Mouse (Mus musculus) layer of hippocampus, postnatal 36 days (tissue): ENCODE data around the gene Ttc39d. TPM values are rescaled to one million over a fixed set of nuclear protein-coding genes. Genes with fewer than 3 reads are reported as not detected.
"Not testable (repeated sequence)": the region's sequence is repeated elsewhere in the genome, so short reads cannot be mapped to it uniquely, and the experiment has no call there.

Experiments used
- DNase-seq, 2 experiments: peaks; one replicate each; pipeline ENCODE4 v3.0.0; 2022
- total RNA-seq, 2 experiments: library from RNA; stranded (reverse); gene quantifications; 2 replicates each; pipeline ENCODE4 v1.2.3; 2021

Gene Ttc39d
- total RNA-seq, 2 experiments from 2014 or later: 0.18 to 0.27 TPM

- DNase-seq: no peak
Measured at GRCm38 (mm10) chr17:80199160-80199778, 8.0 kb upstream of the Ttc39d start.

GRCm38 (mm10) chr17:80205657-80206056 lies 1.6 kb upstream of the Ttc39d start:
- DNase-seq: no peak

GRCm38 (mm10) chr17:80206301-80206670 lies 974 bp upstream of the Ttc39d start:
- no peak for DNase-seq

- DNase-seq: not testable (repeated sequence)
Measured at GRCm38 (mm10) chr17:80213998-80214397, 6.7 kb downstream of the Ttc39d start.

- DNase-seq: no peak
Measured at GRCm38 (mm10) chr17:80220131-80220530, 12.9 kb downstream of the Ttc39d start.

GRCm38 (mm10) chr17:80221202-80221601 lies 13.9 kb downstream of the Ttc39d start:
- DNase-seq: no peak

DNA sequence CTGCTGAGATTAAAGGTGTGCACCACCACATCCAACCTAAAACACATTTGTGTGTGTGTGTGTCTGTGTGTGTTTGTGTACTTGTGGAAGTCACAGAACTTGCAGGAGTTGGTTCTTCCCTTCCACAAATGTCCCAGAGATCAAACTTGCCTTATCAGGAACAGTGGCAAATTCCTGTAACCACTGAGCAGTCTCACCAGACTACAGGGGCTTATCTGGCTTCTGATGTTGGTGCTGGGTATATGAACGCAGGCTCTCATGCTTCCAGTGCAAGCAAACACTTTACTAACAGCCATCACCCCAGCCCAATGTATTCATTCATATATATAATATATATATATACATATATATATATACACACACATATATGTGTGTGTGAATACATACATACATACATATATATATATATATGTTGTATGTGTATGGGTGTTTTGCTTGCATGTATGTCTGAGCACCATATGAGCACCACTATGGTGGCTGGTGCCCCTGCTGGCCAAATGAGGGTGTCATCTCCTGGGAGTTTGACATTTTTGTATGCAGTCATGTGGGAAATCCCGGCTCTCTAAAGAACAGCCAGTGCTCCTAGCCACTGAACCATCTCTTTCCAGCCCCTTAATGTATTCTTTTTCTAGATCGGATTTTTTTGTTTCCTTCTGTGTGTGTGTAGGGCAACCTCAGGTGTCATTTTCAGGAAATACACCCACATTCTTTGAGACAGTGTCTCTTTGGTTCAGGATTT lies 14.8 kb downstream of the Ttc39d start:
- no peak for DNase-seq

DNA sequence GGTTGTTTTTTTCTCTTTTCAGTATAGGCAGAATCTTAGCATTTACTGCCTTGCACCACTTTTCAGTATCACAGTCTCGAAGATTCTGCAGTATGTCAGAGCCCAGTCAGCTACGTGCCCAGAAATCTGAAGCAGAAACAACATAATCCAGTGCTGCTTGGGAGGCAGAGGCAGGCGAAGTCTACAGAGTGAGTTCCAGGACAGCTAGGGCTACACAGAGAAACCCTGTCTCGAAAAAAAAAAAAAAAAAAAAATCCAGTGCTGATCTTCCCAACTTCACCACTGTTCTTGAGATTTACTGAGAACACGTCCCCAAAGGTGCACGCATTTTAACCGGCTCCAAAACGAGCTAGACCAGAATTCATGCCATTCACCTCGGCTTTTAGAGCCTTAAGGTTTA lies 16.6 kb downstream of the Ttc39d start:
- DNase-seq: no peak

DNA sequence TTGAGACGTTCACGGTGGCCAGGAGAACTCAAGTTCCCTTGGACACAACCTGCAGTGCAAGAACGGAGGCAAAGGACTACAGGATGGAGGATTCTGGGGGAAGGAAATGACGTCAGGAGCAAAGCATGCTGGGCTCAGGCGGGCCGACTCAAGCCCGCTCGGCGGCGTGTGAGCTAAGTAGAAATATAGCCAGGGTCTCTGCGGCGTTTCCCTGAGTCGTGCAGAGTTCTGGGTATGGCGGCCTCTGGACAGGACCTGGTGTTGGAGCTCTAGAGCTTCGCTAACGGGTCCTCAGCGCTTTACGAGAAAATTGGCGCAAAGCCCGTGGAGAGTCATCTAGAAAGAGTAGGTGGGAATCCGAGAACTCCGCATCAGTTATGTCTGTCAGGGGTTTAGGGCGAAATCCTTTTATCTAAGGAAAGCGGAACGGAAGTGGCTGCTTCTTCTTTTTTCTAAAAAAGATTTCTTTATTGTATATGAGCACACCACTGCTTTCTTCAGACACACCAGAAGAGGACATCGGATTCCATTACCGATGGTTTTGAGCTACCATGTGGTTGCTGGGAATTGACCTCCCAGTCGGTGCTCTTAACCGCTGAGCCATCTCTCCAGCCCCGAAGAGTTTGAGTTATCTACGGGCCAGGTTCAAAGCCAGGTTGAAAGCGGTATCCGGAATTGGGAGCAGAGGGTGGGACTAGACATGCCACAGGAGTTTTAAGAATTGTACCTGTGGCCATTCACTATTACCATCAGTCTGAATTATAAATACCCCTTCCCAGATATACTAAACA lies 17.3 kb downstream of the Ttc39d start, which contains the start of gene Gemin6:
Gene Gemin6 (plus strand): TSS at position 116 of the 791 bp plus-strand sequence.
- peak; percentile 85 to 88 for DNase-seq

- not testable (repeated sequence) for DNase-seq
Measured at GRCm38 (mm10) chr17:80225142-80225541, 17.9 kb downstream of the Ttc39d start.

DNA sequence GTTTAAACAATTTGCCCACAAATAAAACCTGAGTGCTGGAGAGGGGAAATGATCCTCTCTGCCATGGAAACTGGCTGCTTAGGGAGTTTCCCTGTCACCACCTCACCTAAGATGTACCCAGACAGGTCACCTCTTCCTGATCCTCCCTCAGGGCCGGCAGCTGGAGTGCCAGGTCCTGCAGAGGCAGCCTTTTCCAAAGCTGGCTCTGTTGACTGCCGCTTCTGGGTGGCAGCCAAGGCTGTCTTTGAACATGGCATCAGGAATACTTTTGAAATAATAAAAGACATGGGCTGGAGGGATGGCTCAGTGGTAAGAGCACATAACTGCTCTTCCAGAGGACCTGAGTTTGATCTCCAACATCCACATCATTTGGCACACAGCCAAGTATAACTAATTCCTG lies 22.1 kb downstream of the Ttc39d start:
- DNase-seq: peak in 1 of 2 experiments; percentile 25

GRCm38 (mm10) chr17:80233844-80234243 lies 26.6 kb downstream of the Ttc39d start:
- DNase-seq: no peak

GRCm38 (mm10) chr17:80234376-80234775 lies 27.1 kb downstream of the Ttc39d start:
- no peak for DNase-seq

GRCm38 (mm10) chr17:80235477-80235876 lies 28.2 kb downstream of the Ttc39d start:
- DNase-seq: no peak

DNA sequence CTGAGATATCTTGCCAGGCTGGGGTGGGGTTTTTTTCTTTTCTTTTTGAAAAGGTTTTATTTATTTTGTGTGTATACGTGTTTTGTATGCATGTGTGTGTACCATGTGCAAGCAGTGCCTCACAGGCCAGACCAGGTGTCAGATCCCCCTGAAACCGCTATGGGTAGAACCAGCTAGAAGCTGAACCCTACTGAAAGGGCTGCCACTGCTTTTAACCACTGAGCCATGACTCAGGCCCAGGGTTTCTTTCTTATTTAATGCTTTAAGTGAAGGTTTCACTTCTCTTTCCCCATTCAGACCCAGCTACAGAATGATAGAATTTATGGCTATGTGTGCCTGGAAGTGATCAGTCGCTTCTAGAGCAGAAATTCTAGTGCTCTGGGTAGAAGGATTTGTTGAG lies 29.5 kb downstream of the Ttc39d start:
- DNase-seq: no peak

DNA sequence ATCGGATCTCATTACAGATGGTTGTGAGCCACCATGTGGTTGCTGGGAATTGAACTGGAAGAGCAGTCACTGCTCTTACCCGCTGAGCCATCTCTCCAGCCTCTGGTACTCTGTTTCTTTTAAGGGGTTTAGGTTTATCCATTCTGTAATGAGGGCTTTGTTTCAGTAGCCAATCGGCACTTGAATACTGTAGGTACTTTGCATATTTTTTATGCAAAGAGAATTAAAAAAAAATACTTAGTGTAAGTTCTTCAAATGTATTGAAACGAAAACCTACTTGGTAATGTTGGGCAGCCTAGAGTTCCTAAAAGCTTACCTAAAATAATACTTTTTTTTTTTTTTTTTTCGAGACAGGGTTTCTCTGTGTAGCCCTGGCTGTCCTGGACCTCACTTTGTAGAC lies 30.2 kb downstream of the Ttc39d start:
- DNase-seq: no peak

GRCm38 (mm10) chr17:80241594-80241993 lies 34.3 kb downstream of the Ttc39d start:
- DNase-seq: no peak

DNA sequence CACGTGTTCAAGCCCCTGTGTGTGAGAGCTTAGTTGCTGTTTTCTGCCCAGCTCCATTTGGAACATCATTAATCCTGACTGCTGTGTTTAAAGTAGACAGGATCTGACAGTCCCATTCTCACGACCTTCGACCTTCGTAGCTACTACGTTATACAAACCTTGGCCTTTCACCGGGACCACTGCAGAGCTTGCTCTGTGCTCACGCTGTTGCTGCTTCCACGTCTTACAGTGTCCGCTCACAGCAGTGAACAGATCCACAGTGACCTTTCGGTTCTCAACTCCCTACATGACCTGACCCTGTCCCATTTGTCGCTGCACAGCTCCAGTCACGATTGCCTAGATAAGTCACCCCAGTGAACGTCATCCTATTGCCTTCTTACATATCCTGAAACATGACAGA lies 35.9 kb downstream of the Ttc39d start:
- no peak for DNase-seq

DNA sequence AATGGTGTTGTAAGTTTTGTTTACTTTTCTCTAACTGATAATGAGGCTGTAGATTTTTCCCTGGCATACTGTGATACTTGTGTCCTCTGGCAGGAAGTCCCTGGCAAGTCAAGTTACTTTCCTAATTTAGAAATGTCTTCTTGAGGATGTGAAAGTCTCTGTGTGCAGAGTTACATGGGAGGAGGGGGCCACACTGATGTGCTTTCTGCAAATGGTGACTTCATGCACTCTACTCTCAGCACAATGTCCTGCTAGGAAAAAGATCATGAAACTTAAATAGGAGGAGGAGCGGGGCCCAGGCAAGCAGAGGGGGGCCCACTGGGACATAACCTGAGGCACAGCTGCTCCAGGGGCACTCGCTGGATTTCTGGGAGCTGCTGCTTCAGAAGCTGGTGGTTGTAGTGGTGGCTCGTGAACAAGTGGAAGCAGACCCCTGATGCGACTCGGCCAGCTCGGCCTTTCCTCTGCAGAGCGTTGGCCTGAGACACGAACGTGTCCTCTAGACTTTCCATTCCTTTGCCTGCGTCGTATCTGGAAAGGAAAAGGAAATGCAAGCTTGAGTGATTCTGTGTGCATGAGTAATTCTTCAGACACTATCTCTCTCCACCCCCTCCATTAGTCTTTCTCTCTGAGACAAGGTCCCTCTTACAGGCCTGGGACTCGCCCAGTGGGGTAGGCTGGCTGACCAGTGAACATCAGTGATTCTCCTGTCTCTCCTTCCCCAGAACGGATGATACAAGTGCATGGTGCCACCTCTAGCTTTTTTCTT lies 45.7 kb downstream of the Ttc39d start:
- DNase-seq: no peak

GRCm38 (mm10) chr17:80254421-80254820 lies 47.2 kb downstream of the Ttc39d start:
- no peak for DNase-seq

GRCm38 (mm10) chr17:80255208-80255607 lies 47.9 kb downstream of the Ttc39d start:
- DNase-seq: no peak

DNA sequence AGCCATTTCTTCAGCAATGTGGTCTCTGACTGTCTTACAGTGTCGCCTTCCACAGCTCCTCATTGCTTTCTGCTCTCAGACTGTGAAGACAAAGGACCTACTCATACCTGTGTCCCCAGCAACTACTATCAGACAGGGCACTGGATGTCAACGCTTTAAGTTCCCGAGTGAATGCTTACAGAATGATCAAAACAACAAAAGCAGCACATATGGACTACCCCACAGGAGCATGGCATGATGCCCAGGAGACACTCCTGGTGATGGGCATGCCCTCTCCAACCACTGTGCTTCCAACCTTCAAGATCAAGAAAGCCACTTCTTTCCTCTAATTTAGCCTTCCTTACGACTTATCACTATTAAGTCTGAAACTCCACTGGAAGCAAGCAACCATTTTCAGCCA lies 59.8 kb downstream of the Ttc39d start:
- DNase-seq: no peak
